Mouse (Mus musculus) heart, postnatal 10 days (tissue): ENCODE data around the gene Ogdh. TPM values are rescaled to one million over a fixed set of nuclear protein-coding genes. Genes with fewer than 3 reads are reported as not detected.
A peak's percentile ranks its signal among the peaks of the same experiment; 100 is the strongest.
"Not testable (repeated sequence)": the region's sequence is repeated elsewhere in the genome, so short reads cannot be mapped to it uniquely, and the experiment has no call there.

Experiments used
- DNase-seq, 2 experiments: peaks; one replicate each; pipeline ENCODE4 v3.0.0; 2021
- intact Hi-C: fragments of 180-260 bp; cut with DNase I; formaldehyde crosslinking; loops from one replicate; pipeline ENCODE4 v1.15.1; 2025
- total RNA-seq, 2 experiments: library from RNA; stranded (reverse); gene quantifications; 2 replicates each; pipeline ENCODE4 v1.2.3; 2021

Ogdh gene
- total RNA-seq = 1,000 to 10,000 TPM; 1,296 to 1,304 TPM

GRCm38 (mm10) chr11:6291401-6292115 lies at the start of gene Ogdh:
Ogdh (plus strand) TSS chr11:6291633.
- DNase-seq = peak; percentile 99 to 100
- intact Hi-C loops = loop anchor here (2.0 kb wide), 1 partner anchor 17 kb away; the partner anchor contains the start of gene Tmed4

- intact Hi-C loops = no loop called here
Measured at GRCm38 (mm10) chr11:6244707-6245106, 46.7 kb upstream of the Ogdh start.

GRCm38 (mm10) chr11:6252248-6252647 lies 39.2 kb upstream of the Ogdh start:
- no peak for DNase-seq
- intact Hi-C loops = no loop called here

More at GRCm38 (mm10) chr11:6244707-6245106, 46.7 kb upstream of the Ogdh start:
- no peak for DNase-seq

GRCm38 (mm10) chr11:6252824-6253223 lies 38.6 kb upstream of the Ogdh start:
- intact Hi-C loops = no loop called here
- no peak for DNase-seq

GRCm38 (mm10) chr11:6254602-6255001 lies 36.8 kb upstream of the Ogdh start:
- intact Hi-C loops, DNase-seq: not testable (repeated sequence)

- no peak for DNase-seq
- intact Hi-C loops = no loop called here
Measured at GRCm38 (mm10) chr11:6256490-6257072, 34.9 kb upstream of the Ogdh start.

GRCm38 (mm10) chr11:6259413-6259812 lies 32.0 kb upstream of the Ogdh start:
- intact Hi-C loops = no loop called here
- no peak for DNase-seq

- DNase-seq = peak; percentile 68 to 82
- intact Hi-C loops = loop anchor here (2.0 to 5.0 kb wide), 3 partner anchors 59 to 265 kb away; partner anchors contain the start of genes A730071L15Rik and Nudcd3
Measured at GRCm38 (mm10) chr11:6261434-6262082, 29.9 kb upstream of the Ogdh start.

- intact Hi-C loops = no loop called here
- no peak for DNase-seq
Measured at GRCm38 (mm10) chr11:6266621-6267020, 24.8 kb upstream of the Ogdh start.

- DNase-seq = peak; percentile 94 to 96
- intact Hi-C loops = no loop called here
Measured at GRCm38 (mm10) chr11:6267320-6268254, 23.8 kb upstream of the Ogdh start, which contains the start of gene Ddx56. Ddx56 (minus strand) TSS chr11:6267772.

- no peak for DNase-seq
- intact Hi-C loops = loop anchor here (2.0 kb wide), 1 partner anchor 17 kb away; the partner anchor contains the start of gene Ogdh
Measured at GRCm38 (mm10) chr11:6273607-6274006, 17.8 kb upstream of the Ogdh start.

GRCm38 (mm10) chr11:6274387-6275093 lies 16.9 kb upstream of the Ogdh start, which contains the start of gene Tmed4:
Tmed4 (minus strand) TSS chr11:6274870.
- intact Hi-C loops = loop anchor here (2.0 kb wide), 1 partner anchor 16 kb away; the partner anchor contains the start of gene Ogdh
- DNase-seq = peak; percentile 99 to 100

GRCm38 (mm10) chr11:6275094-6275484 lies 16.3 kb upstream of the Ogdh start:
- intact Hi-C loops = loop anchor here (2.0 kb wide), 1 partner anchor 16 kb away; the partner anchor contains the start of gene Ogdh
- DNase-seq = no peak

GRCm38 (mm10) chr11:6276466-6276865 lies 15.0 kb upstream of the Ogdh start:
- no peak for DNase-seq
- intact Hi-C loops = no loop called here

GRCm38 (mm10) chr11:6282940-6283339 lies 8.5 kb upstream of the Ogdh start:
- DNase-seq = peak; percentile 80 to 89

GRCm38 (mm10) chr11:6290138-6290537 lies 1.3 kb upstream of the Ogdh start:
- peak; percentile 24 to 45 for DNase-seq
- intact Hi-C loops = loop anchor here (2.0 kb wide), 1 partner anchor 15 kb away; the partner anchor contains the start of gene Tmed4

More at GRCm38 (mm10) chr11:6282940-6283339, 8.5 kb upstream of the Ogdh start:
- intact Hi-C loops = no loop called here

GRCm38 (mm10) chr11:6290883-6291282 lies 550 bp upstream of the Ogdh start:
- DNase-seq = no peak

GRCm38 (mm10) chr11:6292116-6292987 lies 919 bp downstream of the Ogdh start:
- peak; percentile 79 to 85 for DNase-seq
- intact Hi-C loops = no loop called here

More at GRCm38 (mm10) chr11:6290883-6291282, 550 bp upstream of the Ogdh start:
- intact Hi-C loops = loop anchor here (2.0 kb wide), 1 partner anchor 16 kb away; the partner anchor contains the start of gene Tmed4
